Mouse (Mus musculus): Measurements from ENCODE around the gene 2210016L21Rik.

- TF ChIP-seq CTCF (IDR thresholded peaks at IDR 0.05; ENCODE audit: low read depth, low read length) (no peak), GATA1 (IDR thresholded peaks at IDR 0.05; ENCODE audit: borderline replicate concordance, low read length) (no peak), GATA2 (IDR thresholded peaks at IDR 0.05; ENCODE audit: borderline replicate concordance, low read depth, low read length) (no peak), TAL1 (conservative IDR thresholded peaks at IDR 0.05; ENCODE audit: low read depth, low read length) (no peak)
Observed at GRCm38 (mm10) chr5:114913686-114914085, 28.3 kb upstream of the 2210016L21Rik start.

All from G1E (cell line).